Mouse (Mus musculus): ENCODE measurements around the gene Tmem81.

DNA sequence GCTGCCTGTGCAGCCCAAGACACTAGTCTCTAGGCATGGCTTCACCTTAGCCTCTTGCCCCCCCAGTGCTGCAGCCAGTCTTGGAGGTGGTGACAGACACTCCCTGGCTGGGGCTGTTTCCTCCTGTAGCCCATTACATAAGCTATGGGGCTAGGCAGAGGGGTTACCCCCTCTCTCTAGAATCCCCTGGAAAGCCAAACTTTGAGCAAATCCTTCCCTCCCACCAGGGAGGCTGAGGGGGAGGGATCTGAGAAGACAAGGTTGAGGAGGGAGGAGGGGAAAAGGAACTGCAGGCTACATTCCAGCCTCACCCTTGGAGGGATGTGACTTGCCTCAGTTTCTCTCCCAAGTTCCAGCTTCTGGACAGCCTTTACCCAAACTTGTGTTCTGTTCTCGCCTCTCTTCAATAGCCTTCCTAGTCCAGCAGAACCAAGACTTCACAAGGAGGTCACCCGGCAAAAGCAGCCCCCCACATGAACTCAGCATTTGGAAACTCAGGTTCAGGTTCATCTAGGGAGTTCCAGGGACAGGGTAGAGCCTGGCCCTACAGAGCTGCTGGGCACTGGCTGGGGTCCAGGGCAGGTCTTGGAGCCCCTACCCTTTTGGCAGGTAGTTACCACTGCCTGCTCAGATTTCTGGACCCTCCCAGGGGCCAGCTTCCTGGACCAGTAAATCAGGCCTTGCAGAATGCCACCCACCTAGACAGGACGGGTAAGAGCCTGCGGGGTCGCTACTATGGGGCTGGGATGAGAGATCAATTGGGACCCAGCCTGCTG, 36.0 kb downstream of the Tmem81 start:
- TF ChIP-seq POLR2A (IDR thresholded peaks at IDR 0.05; ENCODE audit: borderline replicate concordance, control insufficient read depth, low read depth, low read length) (no peak), CTCF (IDR thresholded peaks at IDR 0.05; ENCODE audit: control insufficient read depth, insufficient read depth, low read length) (no peak)
